Mouse (Mus musculus) gastrocnemius, postnatal 36 days (tissue): ENCODE measurements around the gene Sumo3. TPM values are rescaled to one million over a fixed set of nuclear protein-coding genes. Genes with fewer than 3 reads are reported as not detected.

Source experiments
- DNase-seq, 2 experiments: peaks; one replicate each; pipeline ENCODE4 v3.0.0; 2022
- intact Hi-C: fragments of 180-260 bp; cut with DNase I; formaldehyde crosslinking; loops from one replicate; pipeline ENCODE4 v1.15.1; 2025
- microRNA-seq, 2 experiments: library from miRNA; unstranded; fragments of <30 nt; microRNA quantifications; one replicate each; pipeline ENCODE4 v1.2.0; 2021
- total RNA-seq, 2 experiments: library from RNA; stranded (reverse); gene quantifications; 2 replicates each; pipeline ENCODE4 v1.2.3; 2021

The Sumo3 gene
- total RNA-seq, 2 experiments from 2014 or later: 33.3 to 40.1 TPM

DNA sequence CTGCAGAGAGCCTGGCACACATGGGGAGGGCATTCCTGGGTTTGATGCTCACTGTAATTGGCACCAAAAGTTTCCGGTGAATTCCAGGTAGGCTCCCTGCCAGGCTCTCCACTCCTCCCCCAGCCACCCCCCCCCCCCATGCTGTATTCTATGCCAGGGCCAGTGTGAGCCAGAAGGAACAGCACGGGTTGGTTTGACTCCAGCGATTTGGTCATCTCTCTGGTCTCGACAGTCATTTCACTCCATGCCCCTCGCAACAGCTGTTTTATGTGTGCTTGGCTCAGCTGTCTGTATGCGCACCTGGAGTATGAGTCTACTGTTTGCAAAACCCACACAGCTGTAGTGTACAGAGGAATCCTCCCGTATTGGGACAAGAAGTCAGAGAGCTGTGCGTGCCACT, 60.4 kb downstream of the Sumo3 start:
- no peak for DNase-seq
- intact Hi-C loops: no loop called here

DNA sequence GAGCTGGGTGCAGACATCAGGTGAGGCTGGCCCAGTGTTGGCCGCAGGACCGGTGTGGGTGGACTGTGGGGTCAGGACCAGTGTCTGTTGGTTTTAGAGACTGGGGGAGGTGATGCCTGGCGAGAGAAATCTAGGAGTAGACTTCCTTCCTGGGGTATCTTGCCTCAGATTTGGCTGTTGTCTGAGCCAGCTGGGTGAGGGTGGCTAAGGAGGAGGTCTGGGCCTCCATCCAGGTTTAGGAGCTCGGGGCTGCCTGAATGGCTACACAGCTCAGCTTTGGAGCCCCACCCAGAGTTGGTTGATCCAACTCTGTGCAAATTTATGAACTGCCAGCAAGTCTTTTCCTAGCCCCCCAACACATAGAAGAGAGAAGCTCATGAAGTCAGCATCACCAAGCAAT, 61.5 kb downstream of the Sumo3 start:
- intact Hi-C loops: no loop called here
- no peak for DNase-seq

Small RNAs within 50 kb of the gene (microRNA-seq; reads per million reads assigned to microRNA genes)
- gene Mir1930: 8.6 to 25.2 reads per million in 2 experiments

Other genes starting within 250 kb of the Sumo3 start
- gene Adarb1, start 187.8 kb upstream of the Sumo3 start, total RNA-seq: 10 to 100 TPM in 1 of 2 experiments, 1 to 10 TPM in 1; 5.9 to 10.7 TPM
- 1 to 10 TPM; 4.7 to 5.4 TPM for gene Fam207a, start 90.3 kb upstream of the Sumo3 start, total RNA-seq
- gene Itgb2, start 75.8 kb upstream of the Sumo3 start, total RNA-seq: 1 to 10 TPM; 1.5 to 1.8 TPM
- 10 to 100 TPM; 26.6 to 30.1 TPM for gene Pttg1ip, start 24.4 kb upstream of the Sumo3 start, total RNA-seq
- gene Gm49325, start 100 bp downstream of the Sumo3 start, total RNA-seq: 1 to 10 TPM; 7.5 to 8.6 TPM
- 10 to 100 TPM; 80.7 to 86.5 TPM for gene Ube2g2, start 16.2 kb downstream of the Sumo3 start, total RNA-seq
- gene Tspear, start 80.5 kb downstream of the Sumo3 start, total RNA-seq: not detected
- gene Gm19402, start 84.7 kb downstream of the Sumo3 start, total RNA-seq: not detected
- not detected for gene Gm9508, start 91.1 kb downstream of the Sumo3 start, total RNA-seq
- not detected for gene Gm10272, start 100.5 kb downstream of the Sumo3 start, total RNA-seq
- gene Gm10024, start 105.4 kb downstream of the Sumo3 start, total RNA-seq: not detected
- gene Gm10142, start 109.7 kb downstream of the Sumo3 start, total RNA-seq: not detected
- not detected for gene Krtap12-1, start 114.5 kb downstream of the Sumo3 start, total RNA-seq
- gene Gm10100, start 120.4 kb downstream of the Sumo3 start, total RNA-seq: not detected
- gene Gm18596, start 136.5 kb downstream of the Sumo3 start, total RNA-seq: not detected
- gene Gm9736, start 145.3 kb downstream of the Sumo3 start, total RNA-seq: not detected
- gene Gm3233, start 153.6 kb downstream of the Sumo3 start, total RNA-seq: not detected
- not detected for gene Gm3238, start 165.2 kb downstream of the Sumo3 start, total RNA-seq
- not detected for gene Gm7138, start 170.8 kb downstream of the Sumo3 start, total RNA-seq
- not detected for gene Gm3250, start 176.4 kb downstream of the Sumo3 start, total RNA-seq
- gene Gm7137, start 182.1 kb downstream of the Sumo3 start, total RNA-seq: not detected
- gene Gm9639, start 189.0 kb downstream of the Sumo3 start, total RNA-seq: not detected
- gene Gm19668, start 193.0 kb downstream of the Sumo3 start, total RNA-seq: not detected
- gene Gm9507, start 205.7 kb downstream of the Sumo3 start, total RNA-seq: not detected
- not detected for gene Gm2696, start 208.6 kb downstream of the Sumo3 start, total RNA-seq
- gene Krtap10-4, start 221.0 kb downstream of the Sumo3 start, total RNA-seq: not detected
- not detected for gene Krtap10-10, start 229.8 kb downstream of the Sumo3 start, total RNA-seq
- gene Gm36176, start 240.7 kb downstream of the Sumo3 start, total RNA-seq: not detected
- gene Gm10318, start 246.8 kb downstream of the Sumo3 start, total RNA-seq: not detected